Mouse (Mus musculus) urinary bladder, postnatal 10 days (tissue): ENCODE data around the gene Car14.
"Not testable (repeated sequence)": the region's sequence is repeated elsewhere in the genome, so short reads cannot be mapped to it uniquely, and the experiment has no call there.

Experiments
- DNase-seq: peaks from one replicate; pipeline ENCODE4 v3.0.0; 2022; ENCODE audit warnings: low spot score

Car14 gene

GRCm38 (mm10) chr3:95891211-95892065 lies 13.1 kb downstream of the Car14 start, which contains the start of gene BC028528:
TSS of gene BC028528 (minus strand) at chr3:95892005.
- no peak for DNase-seq

DNA sequence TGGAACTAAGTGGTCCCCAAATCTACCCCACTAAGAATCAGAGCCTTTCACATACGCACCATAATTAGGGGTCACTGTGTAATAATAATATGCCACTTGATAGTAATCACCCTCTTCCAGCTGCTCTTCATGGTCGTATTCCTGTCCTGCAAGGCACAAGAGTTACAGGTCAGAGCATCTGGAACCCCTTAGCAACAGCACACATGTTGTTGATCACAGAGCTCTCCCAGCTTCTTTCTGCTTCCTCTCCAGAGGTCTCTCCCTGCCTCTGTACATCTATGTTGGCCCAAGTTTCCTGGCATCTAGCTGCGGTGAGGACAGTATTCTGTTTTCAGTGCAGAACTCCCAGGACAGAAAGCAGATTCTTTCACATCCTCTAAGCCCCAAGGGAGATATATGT lies 14.8 kb downstream of the Car14 start:
- DNase-seq: no peak

DNA sequence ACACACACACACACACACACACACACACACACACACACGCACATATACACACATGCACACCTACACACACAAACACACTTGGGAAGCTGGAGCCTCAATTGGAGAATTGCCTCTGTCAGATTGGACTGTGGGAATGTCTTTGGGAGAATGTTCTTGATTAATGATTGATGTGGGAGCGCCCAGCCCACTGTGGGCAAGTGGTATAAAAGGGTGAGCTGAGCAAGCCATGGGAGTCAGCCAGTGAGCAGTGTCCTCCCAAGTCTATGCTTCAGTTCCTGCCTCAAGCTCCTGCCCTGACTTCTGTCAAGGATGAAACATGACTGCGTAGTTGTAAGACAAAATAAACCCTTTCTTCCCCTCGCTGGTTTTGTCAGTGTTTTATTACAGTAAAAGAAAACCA lies 16.9 kb downstream of the Car14 start:
- DNase-seq: no peak

DNA sequence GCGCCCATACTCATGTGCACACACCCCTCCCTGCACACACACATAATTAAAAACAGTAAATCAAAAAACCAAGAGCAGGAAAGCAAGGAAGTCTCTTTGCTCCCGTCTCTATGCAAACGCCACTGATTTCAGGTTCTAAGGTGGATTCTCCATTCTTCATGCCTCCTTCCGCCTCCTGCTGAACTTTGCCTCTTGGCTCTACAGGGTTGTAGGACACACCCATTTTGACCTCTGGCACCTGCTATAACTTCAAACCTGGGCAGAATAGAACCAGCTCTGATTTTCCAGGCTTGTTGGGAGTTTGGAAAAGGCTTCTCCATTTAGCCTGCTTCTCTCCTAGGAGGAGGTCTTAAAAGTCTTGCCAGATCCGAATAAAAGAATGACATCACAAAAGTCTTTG lies 20.1 kb downstream of the Car14 start:
- DNase-seq: no peak

DNA sequence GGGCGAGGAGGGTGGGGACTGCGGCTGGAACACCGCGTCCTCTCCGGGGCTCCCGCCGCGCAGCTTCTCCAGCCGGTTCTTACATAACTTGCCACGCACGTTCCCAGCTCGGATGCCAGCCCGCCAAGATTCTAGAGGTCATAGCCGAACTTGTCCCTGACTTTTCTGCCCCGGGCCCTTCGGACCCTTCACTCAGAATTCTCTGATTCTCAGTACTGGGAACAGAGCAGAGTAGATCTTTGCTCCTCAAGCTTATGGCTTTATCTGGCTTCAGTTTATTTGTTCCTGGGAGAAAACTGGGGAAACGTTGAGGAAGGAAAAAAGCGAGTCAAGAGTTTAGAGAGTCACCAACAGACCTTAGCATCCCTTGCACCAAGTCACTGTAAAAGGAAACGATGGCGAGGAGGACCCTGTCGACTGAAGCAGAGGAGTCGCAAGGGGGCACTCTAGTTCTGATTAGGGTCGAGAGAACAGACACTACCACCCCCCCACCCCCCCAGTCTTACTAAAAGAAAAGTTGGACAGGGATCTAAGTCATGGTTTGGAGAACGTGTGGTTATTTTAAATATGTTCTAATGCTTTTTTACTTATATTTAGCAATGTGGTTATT lies 21.6 kb downstream of the Car14 start:
- DNase-seq: no peak

GRCm38 (mm10) chr3:95881979-95882815 lies 22.3 kb downstream of the Car14 start, which contains the start of gene Ciart:
TSS of gene Ciart (minus strand) at chr3:95882251.
- peak; percentile 77 for DNase-seq

DNA sequence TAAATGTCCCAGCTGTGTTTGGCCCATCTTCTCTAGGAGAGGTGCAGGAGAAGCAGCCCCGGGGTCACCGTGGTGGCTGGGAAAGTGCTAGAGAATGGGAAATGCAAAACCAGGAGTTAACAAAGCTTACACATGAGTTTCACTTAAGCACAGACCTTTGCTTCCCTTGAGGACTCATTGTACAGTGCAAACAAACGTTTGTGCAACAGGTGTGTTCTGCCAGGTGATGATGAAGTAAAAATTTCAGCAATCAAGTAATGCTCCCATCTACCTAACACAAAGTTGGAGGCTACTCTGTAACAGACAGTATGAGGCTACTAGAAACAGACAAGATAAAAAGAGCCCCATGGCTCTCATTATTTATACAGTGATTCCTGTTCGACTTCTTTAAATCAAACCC lies 25.4 kb downstream of the Car14 start:
- DNase-seq: no peak

DNA sequence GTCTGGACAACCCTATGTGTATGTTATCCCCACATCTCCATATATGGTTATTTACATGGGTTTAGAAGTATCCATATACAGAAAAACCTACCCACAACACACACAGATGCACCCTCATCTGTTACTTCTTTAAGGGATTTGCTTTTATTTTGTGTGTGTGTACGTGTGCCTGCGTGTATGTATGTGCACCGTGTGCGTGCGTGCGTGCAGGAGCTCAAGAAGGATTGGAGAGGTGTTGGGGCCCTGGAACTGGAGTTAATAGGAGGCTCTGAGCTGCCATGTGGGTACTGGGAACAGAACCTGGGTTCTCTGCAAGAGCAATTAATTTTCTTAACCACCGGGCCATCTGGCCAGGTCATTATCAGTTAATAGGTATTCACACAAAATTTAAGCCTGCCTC lies 32.4 kb downstream of the Car14 start:
- DNase-seq: no peak

DNA sequence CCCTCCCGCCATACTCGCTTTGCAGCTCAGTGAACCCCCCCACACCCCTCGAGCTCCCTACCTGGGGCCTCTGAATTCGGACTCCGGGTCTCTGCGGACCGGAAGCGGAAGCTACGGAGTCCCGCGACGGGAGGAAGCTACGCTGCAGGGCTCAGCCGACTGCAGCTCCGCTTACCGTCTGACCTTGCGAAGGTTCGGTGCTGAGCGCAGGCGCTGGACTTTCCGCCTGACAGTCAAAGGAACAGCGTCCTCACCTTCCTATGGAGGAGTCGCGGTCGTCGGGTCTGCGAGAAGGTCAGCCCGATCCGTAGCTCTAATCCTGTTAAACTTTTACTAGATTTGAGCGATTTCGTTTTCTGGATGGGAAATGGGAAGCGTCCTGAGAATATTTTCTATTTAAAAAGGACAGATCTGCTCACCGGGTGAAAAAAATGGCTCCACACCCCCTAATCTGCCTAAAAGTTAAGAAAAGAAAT lies 33.1 kb downstream of the Car14 start, which contains the start of gene Mrps21:
TSS of gene Mrps21 (minus strand) at position 128 of the 476 bp plus-strand sequence.
- peak; percentile 43 for DNase-seq

- DNase-seq: no peak
Measured at GRCm38 (mm10) chr3:95870976-95871375, 33.5 kb downstream of the Car14 start.

GRCm38 (mm10) chr3:95867408-95867807 lies 37.1 kb downstream of the Car14 start:
- no peak for DNase-seq

DNA sequence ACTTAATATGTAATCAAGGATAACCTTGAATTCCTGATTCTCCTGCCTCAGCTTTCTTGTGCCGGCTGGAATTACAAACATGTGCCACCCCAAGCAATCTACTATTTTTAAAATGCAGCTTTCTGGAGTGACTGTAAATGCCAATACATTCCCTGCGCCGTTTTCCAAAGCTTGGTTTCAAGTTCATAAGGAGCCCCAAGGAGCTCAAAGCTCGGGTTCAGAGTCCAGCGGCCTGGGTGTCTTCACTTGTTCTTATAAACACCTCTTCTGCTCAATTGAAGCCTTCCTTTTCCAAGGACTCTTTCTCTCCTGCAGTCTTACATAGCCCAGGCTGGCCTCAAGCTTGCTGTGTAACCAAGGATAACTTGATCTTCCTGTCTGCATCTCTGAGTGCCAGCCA lies 38.4 kb downstream of the Car14 start:
- DNase-seq: no peak

DNA sequence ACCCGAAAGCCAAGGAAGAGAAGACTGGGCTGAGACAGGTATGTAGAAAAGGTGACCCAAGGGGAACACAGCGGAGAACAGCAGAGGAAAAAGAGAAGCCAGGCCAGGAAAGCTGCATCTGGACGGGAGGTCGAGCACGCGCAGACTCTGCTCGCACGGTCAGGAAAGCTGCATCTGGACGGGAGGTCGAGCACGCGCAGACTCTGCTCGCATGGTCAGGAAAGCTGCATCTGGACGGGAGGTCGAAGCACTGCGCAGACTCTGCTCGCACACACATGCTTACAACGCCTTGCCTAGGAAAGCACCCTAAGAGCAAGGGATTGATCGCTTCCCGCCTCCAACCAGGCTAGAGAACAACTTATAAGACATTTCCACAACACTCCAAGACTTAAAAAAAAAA lies 38.9 kb downstream of the Car14 start:
- DNase-seq: no peak

GRCm38 (mm10) chr3:95865050-95865449 lies 39.4 kb downstream of the Car14 start:
- DNase-seq: no peak

GRCm38 (mm10) chr3:95863578-95863977 lies 40.9 kb downstream of the Car14 start:
- DNase-seq: no peak

DNA sequence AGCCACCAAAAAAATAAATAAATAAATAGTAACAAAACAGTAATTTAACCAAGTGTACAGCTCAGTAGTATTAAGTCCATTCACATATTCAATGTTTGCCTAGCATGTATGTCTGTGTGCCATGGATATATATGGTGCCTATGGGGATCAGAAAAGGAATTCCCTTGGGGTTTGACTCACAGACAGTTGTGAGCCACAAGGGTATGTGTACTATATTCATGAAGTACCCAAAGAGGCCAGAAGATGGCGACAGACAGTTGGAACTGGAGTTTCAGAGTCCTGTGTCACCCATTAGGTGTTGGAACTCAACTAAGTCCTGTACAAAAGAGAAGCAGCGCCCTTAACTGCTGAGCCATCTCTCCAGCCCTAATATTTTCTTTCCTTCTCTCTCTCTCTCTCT lies 42.7 kb downstream of the Car14 start:
- no peak for DNase-seq

DNA sequence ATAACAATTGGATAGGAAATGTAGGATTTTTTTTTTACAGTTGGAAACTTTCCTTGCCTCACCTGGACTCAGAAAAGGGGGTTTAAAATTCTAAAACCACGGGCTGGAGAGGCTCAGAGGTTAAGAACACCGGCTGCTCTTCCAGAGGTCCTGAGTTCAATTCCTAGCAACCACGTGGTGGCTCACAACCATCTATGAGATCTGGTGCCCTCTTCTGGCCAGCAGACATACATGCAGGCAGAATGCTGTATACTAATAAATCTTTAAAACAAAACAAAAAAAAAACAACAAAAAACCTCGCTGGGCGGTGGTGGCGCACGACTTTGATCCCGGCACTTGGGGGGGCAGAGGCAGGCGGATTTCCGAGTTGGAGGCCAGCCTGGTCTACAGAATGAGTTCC lies 43.3 kb downstream of the Car14 start:
- DNase-seq: no peak

- no peak for DNase-seq
Measured at GRCm38 (mm10) chr3:95860323-95860722, 44.2 kb downstream of the Car14 start.

DNA sequence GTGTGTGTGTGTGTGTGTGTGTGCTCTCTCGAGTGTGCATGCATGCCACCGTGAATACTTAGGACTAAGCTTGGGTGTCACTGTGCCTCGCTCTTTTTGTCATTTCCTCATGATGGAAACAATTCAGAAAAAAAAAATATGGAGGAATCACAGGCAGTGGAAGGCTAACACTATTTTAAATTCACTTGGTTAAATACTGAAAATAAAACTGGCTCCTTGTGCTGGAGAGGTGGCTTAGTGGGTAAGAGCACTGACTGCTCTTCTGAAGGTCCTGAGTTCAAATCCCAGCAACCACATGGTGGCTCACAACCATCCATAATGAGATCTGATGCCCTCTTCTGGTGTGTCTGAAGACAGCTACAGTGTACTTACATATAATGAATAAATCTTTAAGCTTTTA lies 46.2 kb downstream of the Car14 start:
- not testable (repeated sequence) for DNase-seq

GRCm38 (mm10) chr3:95857050-95857449 lies 47.4 kb downstream of the Car14 start:
- DNase-seq: not testable (repeated sequence)

- no peak for DNase-seq
Measured at GRCm38 (mm10) chr3:95856115-95856514, 48.4 kb downstream of the Car14 start.

DNA sequence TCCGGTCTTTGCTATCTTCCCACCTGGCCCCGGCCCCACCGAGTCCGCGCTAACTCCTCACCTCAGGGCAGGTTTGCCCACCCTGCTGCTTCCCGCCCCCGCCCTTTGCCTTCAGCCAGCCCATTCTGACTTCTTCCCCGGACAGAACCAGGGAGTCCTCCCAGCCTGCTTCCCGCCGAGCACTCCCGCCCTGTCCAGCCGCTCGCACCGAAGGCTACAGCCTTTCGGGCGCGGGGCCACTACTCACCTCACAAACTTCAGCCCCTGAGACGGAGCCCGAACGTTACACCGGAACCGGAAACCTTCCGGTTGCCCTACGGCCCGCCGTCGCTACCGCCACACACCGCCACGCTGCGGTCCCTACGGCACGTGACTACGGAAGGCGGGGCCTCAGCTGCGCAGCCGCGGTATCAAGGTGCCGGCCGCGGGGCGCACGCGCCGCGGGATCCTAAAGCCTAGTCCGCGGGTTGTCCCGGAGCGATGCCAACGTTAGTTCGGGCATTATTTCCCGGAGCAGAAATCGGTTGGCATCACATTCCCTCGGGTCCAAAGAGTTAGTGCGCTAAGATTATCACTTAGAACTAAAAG lies 48.9 kb downstream of the Car14 start, which contains the start of gene Prpf3:
TSS of gene Prpf3 (minus strand) at position 384 of the 588 bp plus-strand sequence.
- DNase-seq: peak; percentile 78
